Mouse (Mus musculus): Measurements from ENCODE around the gene Metap1.
"Not testable (repeated sequence)": the region's sequence is repeated elsewhere in the genome, so short reads cannot be mapped to it uniquely, and the experiment has no call there.

Gene Metap1

GRCm38 (mm10) chr3:138499854-138500740 lies 10.8 kb upstream of the Metap1 start:
- DNase-seq (ENCODE audit: low spot score): no peak

GRCm38 (mm10) chr3:138498731-138499130 lies 9.4 kb upstream of the Metap1 start:
- DNase-seq (ENCODE audit: low spot score): no peak

- no peak for DNase-seq (ENCODE audit: low spot score)
Measured at GRCm38 (mm10) chr3:138495166-138496145, 6.1 kb upstream of the Metap1 start.

- no peak for DNase-seq (ENCODE audit: low spot score)
Measured at GRCm38 (mm10) chr3:138494565-138494964, 5.2 kb upstream of the Metap1 start.

- DNase-seq (ENCODE audit: low spot score): no peak
Measured at GRCm38 (mm10) chr3:138493668-138494067, 4.4 kb upstream of the Metap1 start.

GRCm38 (mm10) chr3:138490034-138490337 lies 671 bp upstream of the Metap1 start:
- no peak for DNase-seq (ENCODE audit: low spot score)

- DNase-seq (ENCODE audit: low spot score): peak; percentile 26
Measured at GRCm38 (mm10) chr3:138488584-138489326, 560 bp downstream of the Metap1 start.

GRCm38 (mm10) chr3:138483240-138483639 lies 6.1 kb downstream of the Metap1 start:
- DNase-seq (ENCODE audit: low spot score): no peak

- DNase-seq (ENCODE audit: low spot score): no peak
Measured at GRCm38 (mm10) chr3:138481526-138482284, 7.6 kb downstream of the Metap1 start.

- no peak for DNase-seq (ENCODE audit: low spot score)
Measured at GRCm38 (mm10) chr3:138479489-138479888, 9.8 kb downstream of the Metap1 start.

GRCm38 (mm10) chr3:138471066-138471465 lies 18.2 kb downstream of the Metap1 start:
- no peak for DNase-seq (ENCODE audit: low spot score)

- not testable (repeated sequence) for DNase-seq (ENCODE audit: low spot score)
Measured at GRCm38 (mm10) chr3:138466656-138467055, 22.7 kb downstream of the Metap1 start.

GRCm38 (mm10) chr3:138464573-138465147 lies 24.7 kb downstream of the Metap1 start:
- DNase-seq (ENCODE audit: low spot score): no peak

GRCm38 (mm10) chr3:138463807-138464206 lies 25.5 kb downstream of the Metap1 start:
- no peak for DNase-seq (ENCODE audit: low spot score)

- DNase-seq (ENCODE audit: low spot score): peak; percentile 36
Measured at GRCm38 (mm10) chr3:138463137-138463536, 26.2 kb downstream of the Metap1 start.

GRCm38 (mm10) chr3:138461832-138462231 lies 27.5 kb downstream of the Metap1 start:
- no peak for DNase-seq (ENCODE audit: low spot score)

- DNase-seq (ENCODE audit: low spot score): no peak
Measured at GRCm38 (mm10) chr3:138460260-138460659, 29.1 kb downstream of the Metap1 start.

- no peak for DNase-seq (ENCODE audit: low spot score)
Measured at GRCm38 (mm10) chr3:138458441-138458840, 30.9 kb downstream of the Metap1 start.

GRCm38 (mm10) chr3:138454711-138455435 lies 34.4 kb downstream of the Metap1 start:
- no peak for DNase-seq (ENCODE audit: low spot score)

- no peak for DNase-seq (ENCODE audit: low spot score)
Measured at GRCm38 (mm10) chr3:138454234-138454633, 35.1 kb downstream of the Metap1 start.

Measured in MN1 (cell line).